Mouse (Mus musculus): ENCODE measurements at regions not wholly inside any gene's neighbourhood (a gene's known extent, or its start where the extent isn't known, plus 50 kb on each side); places are given as distances from the start of the nearest gene placed in this dataset.
A peak's percentile ranks its signal among the peaks of the same experiment; 100 is the strongest.
"Not testable (repeated sequence)": the region's sequence is repeated elsewhere in the genome, so short reads cannot be mapped to it uniquely, and the experiment has no call there.

GRCm38 (mm10) chr15:90291848-90292247 lies 67.7 kb downstream of the Alg10b start:
- intact Hi-C loops (cut with DNase I): no loop called here
- peak; percentile 11 for DNase-seq

- DNase-seq: no peak
- intact Hi-C loops (cut with DNase I): no loop called here
Measured at GRCm38 (mm10) chr15:90294353-90294922, 70.3 kb downstream of the Alg10b start.

- intact Hi-C loops (cut with DNase I): no loop called here
- no peak for DNase-seq
Measured at GRCm38 (mm10) chr15:90298566-90298965, 74.5 kb downstream of the Alg10b start.

- DNase-seq: no peak
- intact Hi-C loops (cut with DNase I): no loop called here
Measured at GRCm38 (mm10) chr15:90303393-90303792, 79.3 kb downstream of the Alg10b start.

GRCm38 (mm10) chr15:90305051-90305450 lies 80.9 kb downstream of the Alg10b start:
- intact Hi-C loops (cut with DNase I): no loop called here

GRCm38 (mm10) chr15:90306866-90307265 lies 82.8 kb downstream of the Alg10b start:
- intact Hi-C loops (cut with DNase I): no loop called here
- DNase-seq: no peak

More at GRCm38 (mm10) chr15:90305051-90305450, 80.9 kb downstream of the Alg10b start:
- no peak for DNase-seq

GRCm38 (mm10) chr15:90308433-90308832 lies 84.3 kb downstream of the Alg10b start:
- DNase-seq: not testable (repeated sequence)

GRCm38 (mm10) chr15:90308869-90309268 lies 84.8 kb downstream of the Alg10b start:
- intact Hi-C loops (cut with DNase I): no loop called here
- DNase-seq: no peak

More at GRCm38 (mm10) chr15:90308433-90308832, 84.3 kb downstream of the Alg10b start:
- intact Hi-C loops (cut with DNase I): not testable (repeated sequence)

GRCm38 (mm10) chr15:90309664-90310063 lies 85.6 kb downstream of the Alg10b start:
- no peak for DNase-seq

GRCm38 (mm10) chr15:90321774-90322173 lies 97.7 kb downstream of the Alg10b start:
- intact Hi-C loops (cut with DNase I): no loop called here
- no peak for DNase-seq

More at GRCm38 (mm10) chr15:90309664-90310063, 85.6 kb downstream of the Alg10b start:
- intact Hi-C loops (cut with DNase I): no loop called here

- peak; percentile 69 for DNase-seq
- intact Hi-C loops (cut with DNase I): no loop called here
Measured at GRCm38 (mm10) chr15:90333275-90333674, 109.2 kb downstream of the Alg10b start.

- intact Hi-C loops (cut with DNase I): no loop called here
- DNase-seq: no peak
Measured at GRCm38 (mm10) chr15:90333766-90334165, 109.7 kb downstream of the Alg10b start.

- intact Hi-C loops (cut with DNase I): no loop called here
- DNase-seq: no peak
Measured at GRCm38 (mm10) chr15:90334406-90334805, 110.3 kb downstream of the Alg10b start.

GRCm38 (mm10) chr15:90335506-90335905 lies 111.4 kb downstream of the Alg10b start:
- intact Hi-C loops (cut with DNase I): no loop called here
- DNase-seq: no peak

- intact Hi-C loops (cut with DNase I): no loop called here
- DNase-seq: no peak
Measured at GRCm38 (mm10) chr15:90340089-90340488, 116.0 kb downstream of the Alg10b start.

GRCm38 (mm10) chr15:90341261-90341660 lies 117.2 kb downstream of the Alg10b start:
- DNase-seq: no peak
- intact Hi-C loops (cut with DNase I): no loop called here

GRCm38 (mm10) chr15:90343771-90344170 lies 119.7 kb downstream of the Alg10b start:
- intact Hi-C loops (cut with DNase I): no loop called here
- no peak for DNase-seq

GRCm38 (mm10) chr15:90344956-90345355 lies 120.8 kb downstream of the Alg10b start:
- DNase-seq: no peak
- intact Hi-C loops (cut with DNase I): no loop called here

GRCm38 (mm10) chr15:90346162-90346561 lies 122.1 kb downstream of the Alg10b start:
- intact Hi-C loops (cut with DNase I): no loop called here

GRCm38 (mm10) chr15:90346757-90347156 lies 122.6 kb downstream of the Alg10b start:
- DNase-seq: peak; percentile 3
- intact Hi-C loops (cut with DNase I): no loop called here

More at GRCm38 (mm10) chr15:90346162-90346561, 122.1 kb downstream of the Alg10b start:
- no peak for DNase-seq

GRCm38 (mm10) chr15:90351898-90352297 lies 127.8 kb downstream of the Alg10b start:
- intact Hi-C loops (cut with DNase I): no loop called here

GRCm38 (mm10) chr15:90365656-90366055 lies 141.5 kb downstream of the Alg10b start:
- DNase-seq: no peak
- intact Hi-C loops (cut with DNase I): no loop called here

More at GRCm38 (mm10) chr15:90351898-90352297, 127.8 kb downstream of the Alg10b start:
- no peak for DNase-seq

GRCm38 (mm10) chr15:90377959-90378358 lies 153.8 kb downstream of the Alg10b start:
- DNase-seq: no peak
- intact Hi-C loops (cut with DNase I): no loop called here
